Mouse (Mus musculus) limb, embryonic 12.5 days (tissue): ENCODE measurements around the gene Apbb2. TPM values are rescaled to one million over a fixed set of nuclear protein-coding genes. Genes with fewer than 3 reads are reported as not detected.

ENCODE experiments used
- ATAC-seq: fragments of 200-750 bp; cut with Nextera tagmentation; 2 replicates; pipeline ENCODE4 v1.8.0; 2017; ENCODE audit warnings: low read depth, moderate TSS enrichment; ENCODE audit not compliant: insufficient number of reproducible peaks, insufficient read depth, low FRiP score, low TSS enrichment
- H3K27ac ChIP-seq: fragments of 300-500 bp; sonication (generic); 2 replicates; pipeline ENCODE4 v1.5.1; 2016; ENCODE audit warnings: mild to moderate bottlenecking, moderate library complexity
- H3K27me3 ChIP-seq: fragments of 300-500 bp; sonication (generic); 2 replicates; pipeline ENCODE4 v1.6.1; 2016; ENCODE audit warnings: mild to moderate bottlenecking, moderate library complexity
- H3K36me3 ChIP-seq: fragments of 300-500 bp; sonication (generic); 2 replicates; pipeline ENCODE4 v1.6.1; 2016; ENCODE audit warnings: mild to moderate bottlenecking, moderate library complexity
- H3K4me1 ChIP-seq: fragments of 300-500 bp; sonication (generic); replicated peaks from 2 replicates; pipeline ENCODE4 v1.6.1; 2016
- H3K4me2 ChIP-seq: fragments of 300-500 bp; sonication (generic); 2 replicates; pipeline ENCODE4 v1.6.1; 2016; ENCODE audit warnings: mild to moderate bottlenecking, moderate library complexity
- H3K4me3 ChIP-seq: fragments of 300-500 bp; sonication (generic); replicated peaks from 2 replicates; pipeline ENCODE4 v1.5.1; 2016; ENCODE audit warnings: mild to moderate bottlenecking
- H3K9ac ChIP-seq: fragments of 300-500 bp; sonication (generic); replicated peaks from 2 replicates; pipeline ENCODE4 v1.6.1; 2016; ENCODE audit warnings: mild to moderate bottlenecking, moderate library complexity
- H3K9me3 ChIP-seq: fragments of 300-500 bp; sonication (generic); 2 replicates; pipeline ENCODE4 v1.6.1; 2016; ENCODE audit warnings: mild to moderate bottlenecking, moderate library complexity
- WGBS: fragments of 180-500 bp; shearing (Covaris S2); methylation state at CpG from one replicate; pipeline ENCODE4 v1.1.7; 2016; 5-methylcytosine and 5-hydroxymethylcytosine counted together
- polyA plus RNA-seq: library from polyadenylated mRNA; unstranded; fragments of >200 nt; fragmentation: Nextera tagmentation; extraction: Ambion mirVana; gene quantifications from 2 replicates; pipeline ENCODE4 v1.2.1, GENCODE M21; 2016

The Apbb2 gene
- polyA plus RNA-seq, 1 experiment from 2014 or later: 48.6 TPM

GRCm38 (mm10) chr5:66445497-66445896 lies 173.1 kb downstream of the Apbb2 start:
- no peak overlapping the region for H3K27ac ChIP-seq
- H3K4me1 ChIP-seq: 0 out of 2 replicates have a peak, but pooled peaks cover 3% of the 10 kb centered on the region
- H3K9me3 ChIP-seq: peaks cover 3% of the 10 kb centered on the region; the same call in 1 of the 2 replicates
- H3K36me3 ChIP-seq: peaks cover 5% of the 10 kb centered on the region; the same call in 1 of the 2 replicates
- H3K9ac ChIP-seq: no peak overlapping the region
- ATAC-seq: no peak
- 90% methylated on average over 7 of the region's 7 CpGs for WGBS
- H3K4me2 ChIP-seq: no peak overlapping the region
- H3K27me3 ChIP-seq: no peaks in the 10 kb centered on the region
- no peak overlapping the region for H3K4me3 ChIP-seq

GRCm38 (mm10) chr5:66442260-66442659 lies 176.3 kb downstream of the Apbb2 start:
- H3K36me3 ChIP-seq: no peaks in the 10 kb centered on the region
- H3K4me2 ChIP-seq: no peak overlapping the region
- 94% methylated on average over 7 of the region's 7 CpGs for WGBS
- no peak for ATAC-seq
- no peak overlapping the region for H3K4me3 ChIP-seq
- H3K4me1 ChIP-seq: 0 out of 2 replicates have a peak, but pooled peaks cover 3% of the 10 kb centered on the region
- H3K9ac ChIP-seq: no peak overlapping the region
- H3K9me3 ChIP-seq: no peaks in the 10 kb centered on the region
- no peak overlapping the region for H3K27ac ChIP-seq
- H3K27me3 ChIP-seq: no peaks in the 10 kb centered on the region

- Histone ChIP-seq H3K27me3 (no peaks in the 10 kb centered on the region), H3K4me3 (no peak overlapping the region), H3K36me3 (no peaks in the 10 kb centered on the region), H3K4me2 (no peak overlapping the region), H3K4me1 (no peaks in the 10 kb centered on the region), H3K27ac (no peak overlapping the region), H3K9me3 (no peaks in the 10 kb centered on the region), H3K9ac (no peak overlapping the region)
- no peak for ATAC-seq
- 87% methylated on average over 2 of the region's 2 CpGs for WGBS
Observed at GRCm38 (mm10) chr5:66436791-66437246, 181.8 kb downstream of the Apbb2 start.

GRCm38 (mm10) chr5:66435158-66435557 lies 183.4 kb downstream of the Apbb2 start:
- Histone ChIP-seq H3K9ac (no peak overlapping the region), H3K9me3 (no peaks in the 10 kb centered on the region), H3K27me3 (no peaks in the 10 kb centered on the region), H3K4me1 (no peaks in the 10 kb centered on the region), H3K4me3 (no peak overlapping the region), H3K36me3 (no peaks in the 10 kb centered on the region), H3K4me2 (no peak overlapping the region), H3K27ac (no peak overlapping the region)
- no peak for ATAC-seq
- 93% methylated on average over 4 of the region's 4 CpGs for whole genome bisulfite sequencing

GRCm38 (mm10) chr5:66429076-66429475 lies 189.5 kb downstream of the Apbb2 start:
- no peak overlapping the region for H3K9ac ChIP-seq
- WGBS: 51% methylated on average over 2 of the region's 2 CpGs
- no peak overlapping the region for H3K27ac ChIP-seq
- no peaks in the 10 kb centered on the region for H3K9me3 ChIP-seq
- peaks cover 19% of the 10 kb centered on the region; the same call in 1 of the 2 replicates for H3K4me1 ChIP-seq
- no peak overlapping the region for H3K4me2 ChIP-seq
- ATAC-seq: no peak
- H3K36me3 ChIP-seq: no peaks in the 10 kb centered on the region
- no peaks in the 10 kb centered on the region for H3K27me3 ChIP-seq
- H3K4me3 ChIP-seq: no peak overlapping the region

- Histone ChIP-seq H3K9ac (no peak overlapping the region), H3K36me3 (no peaks in the 10 kb centered on the region), H3K9me3 (no peaks in the 10 kb centered on the region), H3K27ac (no peak overlapping the region), H3K4me1 (peaks cover 19% of the 10 kb centered on the region; the same call in 1 of the 2 replicates), H3K4me2 (no peak overlapping the region), H3K4me3 (no peak overlapping the region), H3K27me3 (no peaks in the 10 kb centered on the region)
- no peak for ATAC-seq
Observed at GRCm38 (mm10) chr5:66428071-66428470, 190.5 kb downstream of the Apbb2 start.

- WGBS: 73% methylated on average over 4 of the region's 4 CpGs
- Histone ChIP-seq H3K27me3 (no peaks in the 10 kb centered on the region), H3K9ac (no peak overlapping the region), H3K4me2 (no peak overlapping the region), H3K36me3 (no peaks in the 10 kb centered on the region), H3K9me3 (no peaks in the 10 kb centered on the region), H3K27ac (no peak overlapping the region), H3K4me1 (peaks cover 17% of the 10 kb centered on the region; the same call in 1 of the 2 replicates), H3K4me3 (no peak overlapping the region)
- ATAC-seq: no peak
Observed at GRCm38 (mm10) chr5:66423909-66424308, 194.7 kb downstream of the Apbb2 start.

- Histone ChIP-seq H3K27ac (no peak overlapping the region), H3K27me3 (no peaks in the 10 kb centered on the region)
Observed at GRCm38 (mm10) chr5:66423466-66423865, 195.1 kb downstream of the Apbb2 start.

GRCm38 (mm10) chr5:66421954-66422353 lies 196.6 kb downstream of the Apbb2 start:
- Histone ChIP-seq H3K36me3 (no peaks in the 10 kb centered on the region), H3K4me1 (peaks cover 9% of the 10 kb centered on the region), H3K9ac (no peak overlapping the region), H3K27me3 (no peaks in the 10 kb centered on the region), H3K9me3 (no peaks in the 10 kb centered on the region), H3K4me2 (no peak overlapping the region), H3K27ac (no peak overlapping the region), H3K4me3 (no peak overlapping the region)
- ATAC-seq: no peak
- 81% methylated on average over 4 of the region's 4 CpGs for WGBS

More at GRCm38 (mm10) chr5:66423466-66423865, 195.1 kb downstream of the Apbb2 start:
- Histone ChIP-seq H3K9ac (no peak overlapping the region), H3K36me3 (no peaks in the 10 kb centered on the region), H3K4me2 (no peak overlapping the region), H3K9me3 (no peaks in the 10 kb centered on the region), H3K4me3 (no peak overlapping the region), H3K4me1 (peaks cover 17% of the 10 kb centered on the region; the same call in 1 of the 2 replicates)
- 93% methylated on average over 4 of the region's 4 CpGs for WGBS
- ATAC-seq: no peak

GRCm38 (mm10) chr5:66421230-66421629 lies 197.4 kb downstream of the Apbb2 start:
- H3K4me2 ChIP-seq: no peak overlapping the region
- WGBS: 80% methylated on average over 15 of the region's 15 CpGs
- H3K36me3 ChIP-seq: no peaks in the 10 kb centered on the region
- H3K4me1 ChIP-seq: peaks cover 5% of the 10 kb centered on the region
- no peak overlapping the region for H3K9ac ChIP-seq
- no peaks in the 10 kb centered on the region for H3K9me3 ChIP-seq
- no peak for ATAC-seq
- no peaks in the 10 kb centered on the region for H3K27me3 ChIP-seq
- no peak overlapping the region for H3K27ac ChIP-seq
- no peak overlapping the region for H3K4me3 ChIP-seq

GRCm38 (mm10) chr5:66420011-66420410 lies 198.6 kb downstream of the Apbb2 start:
- Histone ChIP-seq H3K4me2 (no peak overlapping the region), H3K4me3 (no peak overlapping the region), H3K4me1 (peaks cover 5% of the 10 kb centered on the region), H3K36me3 (no peaks in the 10 kb centered on the region), H3K27me3 (no peaks in the 10 kb centered on the region), H3K27ac (no peak overlapping the region), H3K9me3 (no peaks in the 10 kb centered on the region), H3K9ac (no peak overlapping the region)
- WGBS: 62% methylated on average over 7 of the region's 7 CpGs
- no peak for ATAC-seq

GRCm38 (mm10) chr5:66417289-66417688 lies 201.3 kb downstream of the Apbb2 start:
- no peaks in the 10 kb centered on the region for H3K9me3 ChIP-seq
- peaks cover 5% of the 10 kb centered on the region for H3K4me1 ChIP-seq
- H3K9ac ChIP-seq: no peak overlapping the region
- no peak overlapping the region for H3K4me3 ChIP-seq
- H3K27me3 ChIP-seq: no peaks in the 10 kb centered on the region
- H3K27ac ChIP-seq: no peak overlapping the region
- no peak for ATAC-seq
- no peak overlapping the region for H3K4me2 ChIP-seq
- no peaks in the 10 kb centered on the region for H3K36me3 ChIP-seq
- 69% methylated on average over 8 of the region's 8 CpGs for WGBS
